Mouse (Mus musculus) spleen, postnatal 10 days (tissue): ENCODE data around the gene Dzip3.

Experiments
- DNase-seq, 2 experiments: peaks; one replicate each; pipeline ENCODE4 v3.0.0; 2021 to 2022; ENCODE audit warnings: low spot score in 2 of 2

The Dzip3 gene

GRCm38 (mm10) chr16:48993559-48994342 is at the start of gene Dzip3, which contains the start of gene Cip2a:
Gene Dzip3, minus strand, starts transcription at chr16:48994165.
Gene Cip2a, plus strand, starts transcription at chr16:48994185.
- peak; percentile 81 to 89 for DNase-seq

- DNase-seq: no peak
These were observed 46.7 kb upstream of the Dzip3 start for GRCm38 (mm10) chr16:49040554-49041221.

DNA sequence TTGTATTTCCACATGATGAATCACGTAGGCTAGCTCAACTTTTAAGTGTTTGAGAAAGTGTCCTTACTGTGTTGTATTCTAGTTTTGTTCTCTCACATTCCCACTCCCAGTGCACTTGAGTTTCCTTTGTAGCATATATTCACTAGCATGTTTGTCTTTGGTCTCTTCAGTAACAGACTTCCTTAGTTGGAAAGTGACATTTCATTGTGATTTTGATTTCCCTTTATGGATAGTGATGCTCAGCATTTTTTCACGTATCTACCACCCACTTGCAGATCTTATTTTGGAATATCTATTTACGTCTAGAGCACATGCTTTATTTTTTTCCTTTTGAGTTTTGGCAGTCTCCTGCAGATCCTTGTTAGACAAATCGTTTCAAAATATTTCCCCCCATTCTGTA is 43.8 kb upstream of the Dzip3 start:
- DNase-seq: no peak

GRCm38 (mm10) chr16:49035852-49036251 is 41.9 kb upstream of the Dzip3 start:
- no peak for DNase-seq

DNA sequence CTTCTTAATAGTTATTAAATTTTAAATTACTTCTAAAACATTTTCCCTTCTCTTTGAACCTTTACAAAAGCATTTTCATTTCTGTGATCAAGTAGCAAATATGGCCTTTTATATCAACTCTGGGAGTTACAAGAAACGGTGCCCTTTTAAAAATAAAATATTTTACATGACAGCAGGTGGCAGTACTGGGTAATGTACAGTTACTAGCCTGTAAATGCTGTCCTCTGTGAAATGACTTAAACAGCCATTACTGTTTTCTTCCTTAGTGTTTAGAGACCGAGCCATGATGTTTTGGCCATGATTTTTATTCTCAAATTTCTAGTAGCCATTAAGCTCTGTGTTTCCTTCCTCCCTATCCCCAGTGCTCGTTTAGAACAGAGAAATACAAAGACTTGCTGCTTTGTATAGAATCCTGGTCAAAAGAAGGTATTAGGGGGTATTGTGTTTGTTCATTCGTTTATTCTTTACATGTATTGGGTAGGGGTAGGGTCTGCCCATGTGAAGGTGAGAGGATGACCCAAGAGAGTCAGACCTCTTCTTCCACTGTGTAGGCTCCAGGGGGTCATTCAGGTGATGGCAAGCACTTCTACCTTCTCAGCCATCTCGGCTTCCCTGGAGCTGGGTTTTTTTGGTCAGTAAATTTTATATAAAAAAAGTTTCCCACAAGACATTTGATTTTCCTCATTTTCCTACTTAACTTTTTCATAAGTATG is 22.8 kb upstream of the Dzip3 start:
- DNase-seq: no peak

GRCm38 (mm10) chr16:49004151-49004550 is 10.2 kb upstream of the Dzip3 start:
- DNase-seq: no peak

- DNase-seq: no peak
These were observed 353 bp upstream of the Dzip3 start for GRCm38 (mm10) chr16:48994343-48994693.

DNA sequence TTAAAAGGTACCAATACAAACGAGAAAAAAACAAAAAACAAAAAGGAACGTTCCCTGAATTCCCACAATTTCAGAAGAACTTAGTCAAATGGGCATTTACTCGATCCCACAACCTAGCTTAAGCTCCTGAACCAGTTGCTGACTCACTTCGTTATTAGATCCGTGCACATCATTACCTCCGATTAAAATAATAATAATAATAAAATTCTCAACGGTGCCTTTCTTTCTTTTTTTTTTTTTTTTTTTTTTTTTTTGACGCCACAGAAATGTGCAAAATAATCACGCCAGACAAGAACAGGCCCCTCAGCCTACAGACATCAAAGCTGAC is 770 bp downstream of the Dzip3 start:
- no peak for DNase-seq

DNA sequence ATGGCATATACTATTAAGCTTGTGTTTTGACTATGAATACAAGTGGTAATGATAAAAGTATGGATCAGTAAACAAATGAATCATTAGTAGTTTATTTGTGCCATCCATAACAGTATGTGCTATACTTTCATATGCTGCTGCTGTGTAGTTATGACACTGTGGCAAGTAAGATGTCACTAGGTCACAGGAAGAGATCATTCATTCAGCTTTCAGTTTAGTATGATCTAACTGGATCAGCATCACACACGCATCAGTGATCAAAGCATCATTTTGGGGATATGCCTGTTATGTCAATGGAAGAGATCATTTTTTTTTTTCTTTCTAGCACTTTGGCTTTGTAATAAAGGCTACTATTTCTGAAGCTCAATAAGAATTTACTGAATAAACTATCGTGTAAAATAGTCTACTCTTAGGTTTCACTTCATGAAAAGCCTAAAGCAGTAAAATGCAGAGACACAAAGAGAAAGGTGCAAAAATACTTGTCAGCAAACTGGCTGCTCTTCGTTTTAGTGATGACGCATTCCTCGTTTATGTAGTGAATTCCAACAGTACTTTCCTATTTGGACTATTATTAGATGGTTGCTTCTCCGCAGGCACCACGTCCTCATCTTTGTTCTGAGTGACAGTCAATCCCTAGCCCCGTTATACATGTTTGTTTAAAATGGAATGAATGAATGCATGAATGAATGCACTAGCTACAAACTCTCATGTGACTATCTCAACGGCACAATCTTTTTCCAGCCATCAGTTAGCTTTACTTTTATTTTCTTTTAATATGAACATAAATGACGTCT is 1.3 kb downstream of the Dzip3 start:
- no peak for DNase-seq

GRCm38 (mm10) chr16:48989700-48990099 is 4.3 kb downstream of the Dzip3 start:
- no peak for DNase-seq

DNA sequence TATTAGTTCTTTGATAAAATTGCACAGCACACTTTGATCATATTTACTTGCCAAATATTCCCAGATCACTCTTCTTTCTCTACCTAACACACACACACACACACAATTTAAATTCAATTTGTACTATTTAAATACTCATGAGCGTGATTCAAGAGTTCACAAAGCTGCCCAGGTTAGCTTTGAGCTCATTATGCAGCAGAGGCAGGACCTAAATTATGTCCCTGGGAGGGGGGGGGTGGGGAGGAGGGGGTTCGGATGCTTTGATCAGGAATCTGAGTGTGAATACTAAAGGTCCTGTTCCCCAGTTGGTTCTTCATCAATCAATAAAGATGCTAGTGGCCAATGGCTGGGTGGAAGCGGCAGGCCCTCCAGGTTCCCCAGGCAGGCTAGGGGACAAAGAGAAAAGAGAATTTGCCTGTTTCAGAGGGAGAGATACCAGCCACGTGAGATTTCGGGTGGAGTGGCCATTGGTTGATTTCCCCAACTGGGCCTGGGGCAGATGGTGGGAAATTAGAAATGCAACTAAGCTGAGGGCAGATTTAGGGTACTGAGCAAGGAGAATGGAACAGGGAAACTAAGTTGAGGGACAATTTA is 8.8 kb downstream of the Dzip3 start:
- DNase-seq: no peak

DNA sequence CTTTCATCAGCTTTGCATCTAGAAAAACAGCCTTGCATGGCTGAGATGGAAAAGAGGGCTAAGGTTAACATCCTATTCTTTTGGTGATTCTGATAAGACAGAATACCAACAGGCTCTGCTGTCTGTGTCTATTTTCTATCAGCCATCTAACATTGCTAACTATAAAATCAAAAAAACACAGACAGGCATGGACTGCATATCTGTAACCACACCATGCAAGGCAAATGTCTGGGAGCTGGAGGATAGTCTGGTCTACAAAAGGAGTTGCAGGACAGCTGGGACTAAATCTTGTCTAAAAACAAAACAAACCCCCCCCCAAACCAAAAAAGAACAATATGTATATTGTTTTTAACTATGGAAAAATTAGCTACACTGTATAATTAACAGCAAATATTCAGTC is 14.0 kb downstream of the Dzip3 start:
- DNase-seq: no peak

DNA sequence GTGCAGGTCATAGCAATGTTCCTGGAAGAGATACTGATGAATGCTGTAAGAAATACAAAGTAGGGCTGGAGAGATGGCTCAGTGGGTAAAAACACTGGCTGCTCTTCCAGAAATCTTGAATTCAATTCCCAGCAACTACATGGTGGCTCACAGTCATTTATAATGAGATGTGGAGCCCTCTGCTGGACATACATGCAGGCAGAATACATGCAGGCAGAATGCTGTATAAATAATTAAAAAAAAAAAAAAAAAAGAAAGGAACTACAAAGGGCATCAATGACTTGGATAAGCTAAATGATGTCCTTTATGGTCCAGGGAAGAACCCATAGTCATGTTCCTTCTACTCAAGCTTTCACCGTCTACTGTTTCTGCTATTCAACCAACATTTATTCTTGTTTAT is 20.4 kb downstream of the Dzip3 start:
- peak in 1 of 2 experiments; percentile 20 for DNase-seq

- DNase-seq: no peak
These were observed 21.0 kb downstream of the Dzip3 start for GRCm38 (mm10) chr16:48972996-48973395.

DNA sequence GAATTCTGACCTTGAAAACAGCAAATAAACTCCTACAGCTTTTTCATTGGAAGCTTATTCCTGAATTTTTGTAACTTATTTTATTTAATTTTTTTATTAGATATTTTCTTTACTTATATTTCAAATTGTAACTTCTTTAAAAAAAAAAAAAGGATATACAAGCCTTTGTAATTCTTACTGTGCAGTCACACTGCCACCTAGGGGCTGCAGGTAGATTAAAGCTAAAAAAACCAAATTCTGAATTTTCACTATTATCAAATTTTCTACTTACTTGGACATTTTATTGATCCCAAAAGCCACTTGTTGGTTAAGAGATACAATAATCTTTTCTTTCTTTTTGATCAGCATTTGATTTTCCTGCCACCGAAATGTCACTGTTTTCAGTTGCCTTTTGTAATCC is 52.2 kb downstream of the Dzip3 start:
- DNase-seq: peak in 1 of 2 experiments; percentile 44

DNA sequence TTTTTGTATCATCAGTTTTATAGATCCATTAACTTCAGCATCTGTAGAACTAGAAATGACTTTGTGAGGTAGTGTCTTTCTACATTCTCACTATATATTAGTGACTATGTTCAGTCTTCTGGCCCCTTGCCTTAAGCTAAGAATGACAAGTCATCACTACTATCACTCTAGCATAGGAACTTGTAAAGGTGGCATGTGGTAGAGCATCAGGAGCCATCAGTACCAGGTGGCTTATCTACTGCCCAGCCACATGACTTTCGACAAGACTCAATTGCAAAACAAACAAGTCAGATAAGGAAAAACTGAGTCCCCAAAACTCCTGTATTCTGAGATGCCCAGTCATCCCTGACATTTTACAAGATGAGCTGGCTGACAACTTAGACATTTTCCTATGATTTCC is 70.2 kb downstream of the Dzip3 start:
- DNase-seq: no peak

GRCm38 (mm10) chr16:48913206-48913605 is 80.8 kb downstream of the Dzip3 start:
- no peak for DNase-seq

DNA sequence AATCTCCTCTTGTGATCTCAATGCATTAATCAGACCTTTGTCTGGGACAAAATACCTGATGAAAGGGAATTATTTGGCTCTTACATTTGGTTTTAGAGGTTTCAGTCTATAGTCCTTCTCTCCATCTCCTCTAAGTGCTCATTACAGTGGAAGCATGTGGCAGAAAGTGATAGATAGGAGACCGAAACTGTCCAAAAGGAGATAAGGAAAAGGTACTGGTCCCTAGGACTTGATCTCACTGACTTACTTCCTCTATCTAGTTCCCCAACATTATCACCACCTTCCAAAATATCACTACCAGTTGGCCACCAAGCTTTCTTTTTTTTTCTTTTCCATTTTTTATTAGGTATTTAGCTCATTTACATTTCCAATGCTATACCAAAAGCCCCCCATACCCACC is 82.8 kb downstream of the Dzip3 start:
- no peak for DNase-seq

DNA sequence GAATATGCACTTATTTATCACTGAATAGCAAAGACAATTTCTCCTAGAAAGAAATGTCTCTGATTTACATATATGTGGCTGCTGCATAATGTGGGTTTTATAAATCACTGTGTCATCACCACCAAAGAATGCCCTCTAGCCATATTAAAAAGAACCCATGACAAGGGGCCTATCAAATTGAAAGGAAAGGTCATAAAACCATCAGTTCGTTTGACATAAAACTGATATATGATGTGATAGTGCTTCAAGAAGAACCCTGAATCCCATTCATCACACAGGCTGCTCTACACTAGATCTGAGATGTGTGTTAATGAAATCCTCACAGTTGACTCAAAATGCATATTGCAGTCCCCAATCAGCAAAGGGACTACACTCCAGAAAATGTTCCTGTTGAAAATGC is 94.1 kb downstream of the Dzip3 start:
- no peak for DNase-seq

GRCm38 (mm10) chr16:48890733-48891132 is 103.2 kb downstream of the Dzip3 start:
- DNase-seq: no peak
